Mouse (Mus musculus) ZHBTc4 (cell line): ENCODE data around the gene Pacrg.
A peak's percentile ranks its signal among the peaks of the same experiment; 100 is the strongest.

Source experiments
- DNase-seq: peaks from one replicate; pipeline ENCODE4 v3.0.0-alpha.2; 2011; ENCODE audit warnings: low read depth, low spot score

Gene Pacrg

GRCm38 (mm10) chr17:10378467-10379175 is 461.5 kb downstream of the Pacrg start:
- no peak for DNase-seq

GRCm38 (mm10) chr17:10377606-10378005 is 462.5 kb downstream of the Pacrg start:
- DNase-seq: peak; percentile 82

- DNase-seq: peak; percentile 93
Observed at GRCm38 (mm10) chr17:10374316-10374715, 465.8 kb downstream of the Pacrg start.

- DNase-seq: no peak
Observed at GRCm38 (mm10) chr17:10373727-10374126, 466.4 kb downstream of the Pacrg start.

- DNase-seq: peak; percentile 39
Observed at GRCm38 (mm10) chr17:10372001-10372785, 467.9 kb downstream of the Pacrg start.

GRCm38 (mm10) chr17:10371472-10371871 is 468.6 kb downstream of the Pacrg start:
- no peak for DNase-seq

- no peak for DNase-seq
Observed at GRCm38 (mm10) chr17:10370660-10371130, 469.4 kb downstream of the Pacrg start.

GRCm38 (mm10) chr17:10369961-10370659 is 470.0 kb downstream of the Pacrg start:
- DNase-seq: no peak

GRCm38 (mm10) chr17:10367044-10367443 is 473.1 kb downstream of the Pacrg start:
- no peak for DNase-seq

- DNase-seq: peak; percentile 83
Observed at GRCm38 (mm10) chr17:10366577-10366976, 473.5 kb downstream of the Pacrg start.

GRCm38 (mm10) chr17:10365501-10366482 is 474.3 kb downstream of the Pacrg start:
- peak; percentile 86 for DNase-seq

- no peak for DNase-seq
Observed at GRCm38 (mm10) chr17:10363151-10363550, 477.0 kb downstream of the Pacrg start.

GRCm38 (mm10) chr17:10361882-10362291 is 478.2 kb downstream of the Pacrg start:
- DNase-seq: no peak

- no peak for DNase-seq
Observed at GRCm38 (mm10) chr17:10360738-10361137, 479.4 kb downstream of the Pacrg start.

GRCm38 (mm10) chr17:10359466-10359865 is 480.6 kb downstream of the Pacrg start:
- DNase-seq: no peak

GRCm38 (mm10) chr17:10357348-10357747 is 482.8 kb downstream of the Pacrg start:
- DNase-seq: no peak

- peak; percentile 88 for DNase-seq
Observed at GRCm38 (mm10) chr17:10356294-10356693, 483.8 kb downstream of the Pacrg start.

GRCm38 (mm10) chr17:10355746-10356145 is 484.4 kb downstream of the Pacrg start:
- DNase-seq: peak; percentile 92
